Mouse (Mus musculus): Measurements from ENCODE around the gene Frem3. TPM values are rescaled to one million over a fixed set of nuclear protein-coding genes. Genes with fewer than 3 reads are reported as not detected.
"Not testable (repeated sequence)": the region's sequence is repeated elsewhere in the genome, so short reads cannot be mapped to it uniquely, and the experiment has no call there.

Frem3 gene
- polyA plus RNA-seq, 1 experiment from 2014 or later = not detected

- Histone ChIP-seq H3K27ac (ENCODE audit: low read depth, low read length) (peak overlapping the region; percentile 99), H3K4me2 (ENCODE audit: low read depth, low read length, severe bottlenecking) (peak overlapping the region; percentile 79), H3K36me3 (ENCODE audit: control insufficient read depth, insufficient read depth, low read length) (no peaks in the 10 kb centered on the region; the same call in 1 of the 2 replicates), H3K27me3 (ENCODE audit: control insufficient read depth, insufficient read depth, low read length) (no peaks in the 10 kb centered on the region), H3K4me1 (replicated peaks; ENCODE audit: control insufficient read depth, insufficient read depth, low read length) (no peaks in the 10 kb centered on the region), H3K9me3 (ENCODE audit: control insufficient read depth, low read length) (no peaks in the 10 kb centered on the region), H3K9ac (ENCODE audit: low read length) (peak overlapping the region; percentile 97), H3K4me3 (ENCODE audit: low read depth, low read length) (peak overlapping the region; percentile 85)
- WGBS = under 1% methylated on average over 48 of the region's 84 CpGs
- peak; percentile 85 for DNase-seq (ENCODE audit: low spot score)
- ATAC-seq (replicated peaks; ENCODE audit: low FRiP score) = peak; percentile 78
These were observed 127.7 kb downstream of the Frem3 start for GRCm38 (mm10) chr8:80738388-80739154.

DNA sequence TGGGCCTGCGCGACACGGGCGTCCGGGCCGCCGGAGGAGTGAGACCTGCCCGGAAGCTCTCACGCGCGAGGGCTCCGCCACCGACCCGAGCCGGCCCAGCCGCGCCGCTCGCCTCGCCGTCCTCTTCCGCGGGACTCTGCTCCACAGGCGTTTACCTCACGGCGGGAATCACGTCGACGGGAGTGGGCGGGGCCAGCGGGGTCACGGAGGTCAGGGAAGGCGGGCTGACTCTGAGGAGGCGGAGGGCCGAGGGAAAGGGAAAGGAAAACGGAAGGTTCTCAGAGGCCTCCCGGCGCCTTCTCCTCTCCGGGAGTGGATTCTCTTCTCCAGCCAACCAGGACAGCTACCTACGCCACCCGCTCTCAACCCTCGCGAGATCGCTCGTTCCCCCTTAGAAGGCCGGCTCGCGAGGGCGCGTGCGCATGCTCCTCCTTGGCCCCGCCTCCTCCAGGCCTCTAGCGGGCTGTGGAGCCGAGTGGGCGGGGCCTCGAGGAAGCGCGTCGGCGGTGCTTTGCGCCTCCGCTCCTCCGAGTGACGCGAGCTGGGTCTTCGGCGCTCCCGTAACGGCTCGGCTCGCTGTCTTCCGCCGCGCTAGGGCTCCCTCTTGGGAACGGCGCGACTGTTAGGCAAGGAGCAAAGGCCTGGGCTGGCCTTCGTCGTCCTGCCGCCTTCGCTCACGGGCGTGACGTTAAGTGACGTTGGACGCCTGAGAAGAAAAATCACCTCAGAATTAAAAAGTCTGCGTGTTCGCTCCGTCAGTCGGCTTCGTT, 128.5 kb downstream of the Frem3 start, which contains the start of gene Smarca5:
Gene Smarca5, minus strand, starts transcription at position 343 of the 770 bp plus-strand sequence.
- 2% methylated on average over 69 of the region's 91 CpGs for WGBS
- ATAC-seq (replicated peaks; ENCODE audit: low FRiP score) (peak; percentile 98), DNase-seq (ENCODE audit: low spot score) (peak; percentile 92)
- peak within 1 kb of the TSS; percentile 85 for H3K4me3 ChIP-seq (ENCODE audit: low read depth, low read length)
- peak within 1 kb of the TSS; percentile 97 for H3K9ac ChIP-seq (ENCODE audit: low read length)
- not testable (repeated sequence) for H3K9me3 ChIP-seq (ENCODE audit: control insufficient read depth, low read length); H3K27me3 ChIP-seq (ENCODE audit: control insufficient read depth, insufficient read depth, low read length); H3K36me3 ChIP-seq (ENCODE audit: control insufficient read depth, insufficient read depth, low read length); H3K4me1 ChIP-seq (replicated peaks; ENCODE audit: control insufficient read depth, insufficient read depth, low read length)
- H3K4me2 ChIP-seq (ENCODE audit: low read depth, low read length, severe bottlenecking) = peak within 1 kb of the TSS; percentile 79
- H3K27ac ChIP-seq (ENCODE audit: low read depth, low read length) = peak within 1 kb of the TSS; percentile 99

GRCm38 (mm10) chr8:80739932-80740331, 129.1 kb downstream of the Frem3 start:
- WGBS = 16% methylated on average over 14 of the region's 14 CpGs
- no peaks in the 10 kb centered on the region; the same call in 1 of the 2 replicates for H3K36me3 ChIP-seq (ENCODE audit: control insufficient read depth, insufficient read depth, low read length)
- DNase-seq (ENCODE audit: low spot score) (peak; percentile 52), ATAC-seq (replicated peaks; ENCODE audit: low FRiP score) (peak; percentile 47)
- peak overlapping the region; percentile 53 for H3K4me2 ChIP-seq (ENCODE audit: low read depth, low read length, severe bottlenecking)
- no peaks in the 10 kb centered on the region for H3K27me3 ChIP-seq (ENCODE audit: control insufficient read depth, insufficient read depth, low read length)
- no peaks in the 10 kb centered on the region for H3K9me3 ChIP-seq (ENCODE audit: control insufficient read depth, low read length)
- peak overlapping the region; percentile 85 for H3K4me3 ChIP-seq (ENCODE audit: low read depth, low read length)
- H3K9ac ChIP-seq (ENCODE audit: low read length) = peak overlapping the region; percentile 55
- no peaks in the 10 kb centered on the region for H3K4me1 ChIP-seq (replicated peaks; ENCODE audit: control insufficient read depth, insufficient read depth, low read length)
- H3K27ac ChIP-seq (ENCODE audit: low read depth, low read length) = peak overlapping the region; percentile 84

Other genes with a start within 250 kb of the Frem3 start
- gene Gypa, start 117.3 kb upstream of the Frem3 start, polyA plus RNA-seq (2014; fragmentation: Nextera tagmentation; extraction: Ambion mirVana) = 16.8 and 18.9 TPM in 2 replicates
- 169 and 176 TPM in 2 replicates for gene Smarca5, start 128.4 kb downstream of the Frem3 start, polyA plus RNA-seq (2014; fragmentation: Nextera tagmentation; extraction: Ambion mirVana)